Mouse (Mus musculus): Measurements from ENCODE around the gene Tacr1.

DNA sequence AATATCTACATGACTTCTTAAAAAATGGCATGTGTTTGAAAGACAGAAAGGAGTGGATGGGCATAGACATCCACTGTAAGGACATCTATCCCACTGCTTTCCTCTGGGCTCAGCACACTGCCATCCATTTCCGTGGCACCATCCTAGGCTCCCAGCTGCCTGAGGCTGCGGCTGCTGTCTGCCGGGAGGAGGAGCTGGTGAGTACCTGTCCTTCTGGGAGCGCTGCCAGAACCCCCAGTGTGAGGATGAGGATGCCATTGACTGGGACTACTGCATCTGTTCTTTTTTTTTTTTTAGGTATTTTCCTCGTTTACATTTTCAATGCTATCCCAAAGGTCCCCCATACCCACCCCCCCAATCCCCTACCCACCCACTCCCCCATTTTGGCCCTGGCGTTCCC lies 183.3 kb downstream of the Tacr1 start:
- TF ChIP-seq CTCF (IDR thresholded peaks at IDR 0.05; ENCODE audit: extremely low read depth, insufficient read length, insufficient replicate concordance, low read depth, low read length) (no peak), POLR2A (IDR thresholded peaks at IDR 0.05; ENCODE audit: low read depth, low read length) (no peak)
